Mouse (Mus musculus) adrenal gland, postnatal 14 days (tissue): Measurements from ENCODE around the gene Mapkapk2. TPM values are rescaled to one million over a fixed set of nuclear protein-coding genes. Genes with fewer than 3 reads are reported as not detected.
"Not testable (repeated sequence)": the region's sequence is repeated elsewhere in the genome, so short reads cannot be mapped to it uniquely, and the experiment has no call there.

ENCODE experiments used
- DNase-seq: peaks from one replicate; pipeline ENCODE4 v3.0.0; 2021; ENCODE audit warnings: mixed read lengths
- long read RNA-seq, 2 experiments: library from polyadenylated mRNA; stranded (forward); transcript quantifications; one replicate each; pipeline ENCODE4 v2.0.0; 2021
- total RNA-seq: library from RNA; stranded (reverse); gene quantifications from 2 replicates; pipeline ENCODE4 v1.2.3, GENCODE M21; 2021

Mapkapk2 gene
- 159 and 180 TPM in 2 replicates for total RNA-seq
- long read RNA-seq, experiment 1, transcript Mapkapk2-201 (10 exons, 2,854 nt): major isoform, 233 of 269 reads
- long read RNA-seq, experiment 1, partial matches to known transcripts: 16 of 269 reads
- long read RNA-seq, experiment 1, other reads (novel, unspliced or antisense): 20 of 269 reads
- long read RNA-seq, experiment 2, transcript Mapkapk2-201 (10 exons, 2,854 nt): major isoform, 178 of 207 reads
- long read RNA-seq, experiment 2, partial matches to known transcripts: 19 of 207 reads
- long read RNA-seq, experiment 2, other reads (novel, unspliced or antisense): 10 of 207 reads

GRCm38 (mm10) chr1:131097700-131098094 is at the start of gene Mapkapk2:
Gene Mapkapk2 (minus strand): TSS chr1:131097826.
- peak; percentile 98 for DNase-seq

DNA sequence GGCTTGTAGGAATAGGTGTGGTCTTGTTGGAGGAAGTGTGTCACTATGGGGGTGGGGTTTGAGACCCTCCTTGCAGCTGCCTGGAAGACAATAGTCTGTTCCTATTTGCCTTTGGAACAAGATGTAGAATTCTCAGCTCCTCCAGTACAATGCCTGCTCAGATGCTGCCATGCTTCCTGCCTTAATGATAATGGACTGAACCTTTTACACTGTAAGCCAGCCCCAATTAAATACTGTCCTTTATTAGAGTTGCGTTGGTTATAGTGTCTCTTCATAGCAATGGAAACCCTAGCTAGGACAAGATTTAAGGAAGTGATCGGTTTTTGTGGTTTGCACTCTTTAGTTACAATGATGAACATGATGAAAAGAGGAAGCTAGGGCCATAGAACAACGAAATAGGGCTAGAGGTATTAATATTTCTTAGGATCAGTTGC is 48.6 kb upstream of the Mapkapk2 start:
- DNase-seq: no peak

GRCm38 (mm10) chr1:131145222-131145621 is 47.6 kb upstream of the Mapkapk2 start:
- not testable (repeated sequence) for DNase-seq

- DNase-seq: peak; percentile 30
These were observed 44.8 kb upstream of the Mapkapk2 start for GRCm38 (mm10) chr1:131142472-131142871.

- DNase-seq: no peak
These were observed 43.8 kb upstream of the Mapkapk2 start for GRCm38 (mm10) chr1:131141449-131141848.

DNA sequence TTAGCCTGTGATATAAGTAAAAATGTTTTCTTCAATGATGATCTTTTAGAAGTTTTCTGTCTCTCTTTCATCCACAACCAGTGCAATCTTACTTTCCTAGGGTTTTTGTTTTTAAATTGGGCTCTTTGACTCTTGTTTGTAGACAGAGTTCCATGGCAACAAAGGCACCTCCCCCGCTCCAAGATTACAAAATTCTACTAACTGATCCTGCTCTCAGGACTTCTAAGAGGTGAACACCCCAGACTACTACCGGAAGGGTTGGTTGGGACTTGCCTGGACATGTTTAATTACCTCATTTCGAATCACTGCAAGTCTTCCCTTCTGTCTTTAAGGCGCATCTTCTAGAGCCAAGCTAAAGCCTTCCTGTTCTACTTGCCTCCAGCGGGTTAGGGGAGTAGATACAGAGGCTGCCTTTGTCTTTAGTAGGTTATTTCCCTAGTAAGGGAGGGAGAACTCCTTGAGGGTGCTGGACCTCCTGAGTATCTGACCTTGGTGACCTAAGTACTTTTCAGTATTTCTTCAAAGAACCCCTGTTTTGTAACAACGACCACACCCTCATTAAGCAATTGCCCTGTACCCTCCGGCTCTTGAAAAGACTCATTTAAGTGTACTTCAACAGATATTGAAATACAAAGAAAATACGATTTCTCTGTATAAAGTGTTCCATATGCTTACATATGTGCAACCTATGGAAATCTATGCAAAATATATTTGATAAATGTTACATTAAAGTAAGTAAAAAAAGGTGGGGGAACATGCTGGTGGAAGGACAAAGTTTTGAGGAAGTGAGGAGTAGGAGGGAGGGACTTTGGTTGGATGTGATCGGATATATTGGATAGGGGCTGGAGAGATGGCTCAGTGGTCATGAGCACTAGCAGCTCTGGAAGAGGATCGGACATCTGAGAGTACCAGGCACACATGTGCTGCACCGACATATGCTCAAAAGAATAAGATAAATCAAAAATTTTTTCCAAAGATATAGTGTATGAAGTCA is 41.8 kb upstream of the Mapkapk2 start:
- DNase-seq: no peak

DNA sequence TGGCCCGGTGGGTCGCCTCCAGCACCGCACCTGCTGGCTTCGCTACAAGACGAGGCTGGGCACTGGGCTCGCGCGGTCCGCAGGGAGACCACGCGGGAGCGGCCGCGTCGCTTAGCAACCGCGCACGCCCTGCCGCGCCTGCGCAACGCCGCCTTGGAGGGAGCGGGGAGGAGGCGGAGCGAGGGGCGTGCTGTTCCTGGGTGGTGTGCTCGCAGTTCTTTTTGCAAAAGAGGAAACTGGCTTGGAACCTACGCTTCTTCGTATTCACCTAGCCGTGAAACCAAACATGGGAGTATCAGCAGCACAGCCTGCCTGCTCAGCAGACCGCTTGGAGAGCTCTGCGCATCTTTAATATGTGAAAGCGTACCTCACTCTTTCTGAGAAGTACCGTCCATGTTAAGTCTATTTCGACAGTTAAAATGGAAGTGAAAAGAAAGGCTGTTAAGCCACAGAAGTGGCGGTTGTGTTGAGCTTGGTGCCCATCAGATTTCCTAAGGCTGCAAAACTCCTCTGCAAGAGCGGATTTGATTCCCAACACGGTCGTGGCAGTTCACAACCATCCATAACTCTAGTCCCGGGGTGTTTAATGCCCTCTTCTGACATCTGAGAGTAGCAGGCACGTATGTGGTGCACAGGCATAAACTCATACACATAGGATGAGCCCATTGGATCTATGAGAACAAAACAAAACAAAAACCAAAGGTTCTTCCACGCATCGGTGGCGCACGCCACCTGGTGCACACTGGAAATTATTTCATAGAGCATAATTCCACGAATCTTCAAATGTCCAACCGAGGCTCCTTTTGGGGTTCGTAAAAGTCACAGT is 40.8 kb upstream of the Mapkapk2 start, which contains the start of gene Dyrk3:
Dyrk3 (minus strand) TSS at position 150 of the 826 bp plus-strand sequence.
- peak; percentile 96 for DNase-seq

DNA sequence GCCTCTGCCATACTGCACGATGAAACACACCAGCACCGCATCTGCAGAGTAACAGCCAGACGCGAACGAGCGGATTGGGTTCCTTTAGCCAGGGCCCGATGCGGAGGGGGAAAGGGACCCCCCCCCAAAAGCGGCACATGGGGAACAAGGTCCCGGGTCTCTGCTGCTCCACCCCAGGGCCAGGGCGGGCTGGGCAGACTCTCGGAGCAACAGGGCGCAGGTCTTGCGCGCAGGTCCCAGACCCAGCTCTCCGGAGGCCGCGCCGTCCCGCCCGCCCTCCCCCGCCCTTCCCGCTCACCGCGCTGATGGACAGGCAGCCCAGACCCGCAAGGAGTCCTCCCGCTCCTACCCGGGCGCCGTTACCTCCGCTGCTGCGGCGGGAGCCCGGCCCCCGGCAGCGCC is 40.1 kb upstream of the Mapkapk2 start:
- DNase-seq: no peak

- DNase-seq: no peak
These were observed 39.5 kb upstream of the Mapkapk2 start for GRCm38 (mm10) chr1:131137111-131137510.

DNA sequence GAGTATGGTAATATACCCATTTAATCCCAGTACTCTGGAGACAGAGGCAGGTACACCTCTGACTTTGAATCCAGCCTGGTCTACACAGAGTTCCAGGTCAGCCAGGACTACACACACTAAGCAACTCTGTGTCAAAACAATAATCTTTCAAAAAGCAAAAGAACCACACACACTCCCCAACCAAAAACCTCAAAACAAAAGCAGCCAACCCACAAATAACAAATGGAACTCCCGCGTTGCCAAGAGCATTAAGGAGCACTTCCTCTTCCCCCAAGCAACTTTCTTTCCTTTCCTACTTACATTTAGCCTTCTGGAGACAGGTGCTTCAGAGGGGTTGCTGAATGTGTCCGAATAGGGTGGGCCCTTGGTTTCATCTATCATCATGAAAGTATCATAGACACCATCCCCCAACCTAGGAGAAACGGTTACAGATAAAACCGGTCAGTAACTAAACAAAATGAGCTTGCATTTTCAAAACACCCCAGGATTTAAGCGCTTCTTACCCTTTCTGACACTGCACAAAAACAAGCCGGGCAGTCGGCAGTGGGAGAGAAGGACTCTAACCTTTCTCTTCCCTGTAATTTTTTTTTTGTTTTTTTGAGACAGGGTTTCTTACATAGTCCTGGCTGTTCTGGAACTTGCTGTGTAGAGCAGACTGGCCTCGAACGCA is 38.5 kb upstream of the Mapkapk2 start:
- no peak for DNase-seq

- DNase-seq: peak; percentile 87
These were observed 37.4 kb upstream of the Mapkapk2 start for GRCm38 (mm10) chr1:131134942-131135522.

DNA sequence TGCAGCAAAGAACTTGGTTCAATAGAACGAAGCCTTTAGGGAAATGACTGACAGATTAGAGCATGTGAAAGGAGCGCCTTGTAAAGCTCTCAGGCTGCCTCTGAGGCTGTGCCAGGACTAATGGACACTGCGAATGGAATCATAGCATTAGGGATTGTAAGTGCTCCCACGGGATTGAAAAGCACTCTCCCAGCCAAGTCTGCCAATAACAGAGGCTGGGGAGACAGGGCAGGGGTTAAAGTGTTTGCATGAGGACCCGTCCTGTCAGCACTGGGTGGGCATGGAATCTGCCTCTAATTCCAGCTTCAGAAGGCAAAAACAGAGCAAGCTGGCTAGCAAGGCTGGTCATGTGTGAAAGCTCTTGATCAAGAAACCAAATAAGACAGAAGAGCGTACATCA is 36.6 kb upstream of the Mapkapk2 start:
- DNase-seq: no peak

DNA sequence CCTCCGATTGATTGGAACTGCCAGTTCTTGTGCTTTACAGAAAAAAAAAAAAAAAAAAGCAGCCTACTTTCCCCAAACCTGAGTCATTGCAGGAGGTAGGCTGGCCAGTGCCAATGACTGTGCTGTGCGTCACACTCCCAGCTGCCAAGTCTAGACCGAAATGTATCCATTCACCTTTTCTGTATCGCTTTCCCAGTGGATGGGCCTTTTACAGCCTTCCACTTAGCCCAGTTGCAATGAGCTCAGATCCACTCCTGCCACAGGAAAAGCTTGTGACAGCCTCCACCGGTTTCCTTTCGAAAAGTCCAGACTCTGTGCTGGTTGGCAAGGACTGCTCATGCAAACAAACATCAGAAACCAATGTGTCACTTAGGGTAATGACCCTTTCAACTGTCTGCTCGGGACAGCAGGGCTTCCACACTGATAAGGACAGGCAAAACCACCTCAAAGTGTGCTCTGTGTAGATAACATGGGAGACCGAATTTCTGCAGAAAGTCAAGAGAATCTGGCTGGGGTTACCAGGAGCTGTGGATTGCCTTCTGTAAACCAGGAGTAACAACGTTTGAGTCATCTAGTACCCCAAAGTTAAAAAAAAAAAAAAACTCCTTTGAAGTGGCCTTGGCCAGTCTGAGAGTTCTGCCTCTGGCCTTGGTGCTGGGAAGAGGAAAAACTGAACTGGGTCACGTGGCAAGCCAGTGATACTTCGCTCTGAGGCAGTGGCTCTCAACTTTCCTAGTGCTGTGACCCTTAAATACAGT is 28.5 kb upstream of the Mapkapk2 start:
- DNase-seq: peak; percentile 73

DNA sequence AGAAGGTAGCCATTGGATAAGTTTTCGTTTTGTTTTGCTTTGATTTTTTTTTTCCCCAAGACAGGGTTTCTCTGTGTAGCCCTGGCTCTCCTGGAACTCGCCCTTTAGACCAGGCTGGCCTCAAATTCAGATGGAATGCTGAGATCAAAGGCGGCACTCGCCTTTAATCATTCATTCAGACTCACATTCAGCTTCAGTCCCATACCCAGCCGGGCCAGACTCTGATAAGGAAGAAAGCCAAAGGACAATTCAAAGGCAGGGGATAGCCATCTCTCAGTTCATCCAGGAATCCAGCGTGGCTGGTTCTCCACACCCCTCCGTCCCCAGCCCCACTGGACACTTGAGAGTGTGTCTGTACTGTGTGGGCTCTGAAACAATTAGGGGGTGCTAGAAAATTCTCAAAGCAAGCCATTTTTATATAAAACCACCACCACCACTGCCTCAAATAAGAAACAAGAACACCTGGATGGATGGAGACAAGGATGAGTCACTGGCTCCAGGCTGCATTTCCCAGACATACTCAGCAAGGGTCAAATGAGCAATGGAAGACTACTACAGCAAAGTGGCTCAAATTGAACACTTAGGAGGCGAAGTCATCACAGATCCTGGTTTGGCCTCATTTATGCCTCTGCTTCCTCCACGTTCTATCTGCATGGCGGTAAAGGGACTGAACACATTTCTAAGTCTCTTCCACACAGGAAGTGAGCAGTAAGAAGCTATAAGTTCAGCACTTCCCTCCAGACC is 26.1 kb upstream of the Mapkapk2 start:
- DNase-seq: no peak

- peak; percentile 48 for DNase-seq
These were observed 24.4 kb upstream of the Mapkapk2 start for GRCm38 (mm10) chr1:131121987-131122386.

DNA sequence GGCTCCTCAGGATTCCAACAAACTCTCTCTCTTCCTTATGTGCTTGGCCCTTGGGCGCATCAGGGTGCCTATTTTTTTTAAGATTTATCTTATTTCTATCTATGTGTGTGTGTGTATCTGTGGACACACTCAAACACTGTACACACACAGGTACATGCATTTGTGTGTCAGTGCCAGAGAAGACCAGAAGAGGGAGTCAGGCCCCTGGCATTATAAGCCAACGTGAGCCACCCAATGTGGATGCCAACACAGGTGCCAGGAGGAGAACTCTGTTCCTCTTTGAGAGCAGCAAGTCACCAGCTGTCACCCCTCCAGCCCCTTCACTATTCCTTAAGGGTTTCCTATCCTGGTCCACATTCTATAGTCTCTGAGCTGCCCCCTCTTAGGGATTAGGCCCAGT is 21.4 kb upstream of the Mapkapk2 start:
- peak; percentile 70 for DNase-seq

DNA sequence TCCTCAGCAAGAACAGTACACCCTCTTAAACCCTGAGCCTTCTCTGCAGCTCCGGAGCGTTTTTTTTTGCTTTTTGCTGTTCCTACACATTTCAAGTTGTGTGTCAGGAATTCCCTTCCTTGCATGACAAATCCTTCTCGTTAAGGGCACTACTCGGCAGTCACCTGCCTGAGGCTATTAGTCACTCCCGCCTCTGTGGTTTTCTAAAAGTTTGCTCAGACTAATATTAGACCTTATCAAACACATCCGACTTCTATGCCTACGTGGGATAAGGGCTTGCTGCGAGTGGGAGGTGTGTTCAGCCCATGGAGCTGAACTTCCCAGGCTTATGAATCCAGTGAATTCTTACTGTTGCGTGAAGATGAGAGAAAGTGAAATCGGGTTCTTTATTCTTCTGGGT is 20.9 kb upstream of the Mapkapk2 start:
- no peak for DNase-seq

- DNase-seq: no peak
These were observed 18.9 kb upstream of the Mapkapk2 start for GRCm38 (mm10) chr1:131116430-131117011.

DNA sequence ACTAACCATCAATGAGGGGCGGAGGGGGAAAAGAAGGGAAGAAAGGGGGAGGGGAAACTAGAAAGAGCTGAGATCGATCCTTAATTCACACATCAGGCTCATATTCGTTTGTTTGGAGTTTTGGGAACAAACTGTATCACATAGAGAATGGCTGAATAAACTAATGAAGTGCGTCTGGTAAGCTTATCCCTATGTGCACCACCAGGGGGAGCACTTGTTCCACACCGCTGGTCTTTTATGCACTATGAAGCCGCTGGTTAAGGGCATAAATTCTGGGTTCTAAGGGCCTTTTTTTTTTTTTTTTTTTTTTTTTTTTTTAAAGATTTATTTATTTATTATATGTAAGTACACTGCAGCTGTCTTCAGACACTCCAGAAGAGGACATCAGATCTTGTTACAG is 18.3 kb upstream of the Mapkapk2 start:
- DNase-seq: peak; percentile 84
